Mouse (Mus musculus): ENCODE measurements at regions not wholly inside any gene's neighbourhood (a gene's known extent, or its start where the extent isn't known, plus 50 kb on each side); places are given as distances from the start of the nearest gene placed in this dataset.

DNA sequence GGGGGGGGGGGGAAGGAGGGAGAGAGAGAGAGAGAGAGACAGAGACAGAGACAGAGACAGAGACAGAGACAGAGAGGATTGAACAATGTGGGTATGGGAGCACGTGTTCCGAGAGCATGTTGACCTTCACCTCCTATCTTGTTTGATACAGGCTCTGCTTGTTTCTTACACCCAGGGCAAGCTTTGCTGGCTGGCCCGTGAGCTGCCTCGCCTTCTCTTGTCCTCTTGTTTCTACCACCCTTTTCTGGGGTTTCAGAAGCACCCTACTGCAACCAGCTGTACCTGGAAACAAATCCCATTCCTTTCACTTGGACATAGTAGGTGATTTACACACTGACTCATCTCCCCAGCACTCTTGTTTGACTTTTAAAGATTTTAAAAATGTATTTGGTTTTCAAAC, 516.0 kb upstream of the Mki67 start:
- no peak for DNase-seq (ENCODE audit: low read depth, low spot score)

DNA sequence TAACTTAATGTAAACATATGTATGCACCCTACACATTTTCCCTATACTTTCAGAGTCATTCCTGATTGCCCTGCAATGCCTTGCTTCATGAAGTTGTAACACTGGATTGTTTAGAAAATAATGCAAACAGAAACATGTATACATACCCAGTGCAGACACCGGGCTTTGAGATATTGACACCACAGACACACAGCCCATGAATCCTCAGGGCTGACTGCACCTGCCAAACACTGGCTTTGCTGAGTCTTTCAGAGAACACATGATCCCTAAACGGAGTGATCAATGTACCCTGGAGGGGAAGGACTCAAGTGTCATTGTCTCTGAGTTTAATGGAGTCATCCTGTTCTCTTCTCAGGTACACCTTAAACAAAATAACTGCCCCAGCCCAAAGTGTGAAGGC, 519.4 kb upstream of the Mki67 start:
- DNase-seq (ENCODE audit: low read depth, low spot score), result no peak

DNA sequence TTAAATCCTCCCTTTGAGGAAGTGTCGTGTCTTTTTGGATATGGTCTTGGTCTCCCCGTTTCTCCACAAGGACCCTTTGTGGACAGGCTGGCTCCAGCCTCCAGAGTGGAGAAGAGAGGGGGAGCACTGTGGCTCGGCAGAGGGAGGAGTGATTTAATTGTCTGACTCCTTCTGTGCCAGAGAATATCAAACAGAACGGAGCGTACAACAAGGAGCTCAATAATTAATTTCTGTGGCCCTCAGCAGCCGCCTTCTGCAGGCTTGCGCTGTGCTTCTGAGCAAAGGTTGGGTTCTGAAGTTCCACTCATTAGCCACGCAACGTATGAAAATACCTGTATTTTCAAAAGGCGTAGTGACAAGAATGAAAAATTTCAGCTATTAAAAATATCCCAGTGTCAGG, 520.2 kb upstream of the Mki67 start:
- DNase-seq (ENCODE audit: low read depth, low spot score), result no peak

DNA sequence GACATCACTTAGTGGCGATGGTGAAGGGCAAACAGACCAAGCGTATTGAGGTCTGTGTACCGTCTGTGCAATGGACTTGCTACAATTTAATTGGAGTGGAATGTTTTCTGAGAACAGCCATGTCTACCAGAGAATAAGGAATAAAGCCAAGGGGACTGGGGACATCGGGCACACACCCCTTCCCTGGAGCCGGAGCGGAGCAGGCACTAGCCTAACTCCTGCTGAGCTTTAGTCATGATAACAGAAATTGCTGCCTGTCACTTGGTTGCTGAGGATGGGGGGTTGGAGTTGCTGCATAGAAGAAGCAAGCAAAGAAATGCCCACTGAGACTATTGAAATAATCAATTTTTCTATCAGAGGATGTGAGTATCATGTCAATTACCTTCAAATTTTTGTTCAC, 549.5 kb upstream of the Mki67 start:
- peak; percentile 50 for DNase-seq (ENCODE audit: low read depth, low spot score)

GRCm38 (mm10) chr7:136267716-136268489, 551.7 kb upstream of the Mki67 start:
- no peak for DNase-seq (ENCODE audit: low read depth, low spot score)

GRCm38 (mm10) chr7:136275651-136276050, 559.5 kb upstream of the Mki67 start:
- DNase-seq (ENCODE audit: low read depth, low spot score), result no peak

DNA sequence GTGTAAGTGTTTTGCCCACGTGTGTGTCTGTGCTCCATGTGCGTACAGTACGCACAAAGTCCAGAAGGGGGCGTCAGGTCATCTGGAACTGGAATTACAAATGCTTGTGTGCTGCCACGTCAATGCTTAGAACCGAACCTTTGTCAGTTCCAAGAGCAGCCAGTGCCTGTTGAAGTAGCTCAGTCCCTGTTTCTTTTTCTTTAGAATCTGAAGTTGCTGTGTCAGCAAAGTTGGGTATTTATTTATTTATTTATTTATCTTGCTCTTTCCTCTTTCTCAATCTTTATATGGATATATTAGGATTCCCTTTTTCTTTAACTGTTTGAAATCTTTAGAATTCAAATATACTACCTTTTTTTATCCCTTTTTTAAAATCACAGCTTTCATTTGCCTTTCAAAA, 567.6 kb upstream of the Mki67 start:
- peak; percentile 35 for DNase-seq (ENCODE audit: low read depth, low spot score)

- DNase-seq (ENCODE audit: low read depth, low spot score), result no peak
These were observed 569.4 kb upstream of the Mki67 start for GRCm38 (mm10) chr7:136285606-136286005.

DNA sequence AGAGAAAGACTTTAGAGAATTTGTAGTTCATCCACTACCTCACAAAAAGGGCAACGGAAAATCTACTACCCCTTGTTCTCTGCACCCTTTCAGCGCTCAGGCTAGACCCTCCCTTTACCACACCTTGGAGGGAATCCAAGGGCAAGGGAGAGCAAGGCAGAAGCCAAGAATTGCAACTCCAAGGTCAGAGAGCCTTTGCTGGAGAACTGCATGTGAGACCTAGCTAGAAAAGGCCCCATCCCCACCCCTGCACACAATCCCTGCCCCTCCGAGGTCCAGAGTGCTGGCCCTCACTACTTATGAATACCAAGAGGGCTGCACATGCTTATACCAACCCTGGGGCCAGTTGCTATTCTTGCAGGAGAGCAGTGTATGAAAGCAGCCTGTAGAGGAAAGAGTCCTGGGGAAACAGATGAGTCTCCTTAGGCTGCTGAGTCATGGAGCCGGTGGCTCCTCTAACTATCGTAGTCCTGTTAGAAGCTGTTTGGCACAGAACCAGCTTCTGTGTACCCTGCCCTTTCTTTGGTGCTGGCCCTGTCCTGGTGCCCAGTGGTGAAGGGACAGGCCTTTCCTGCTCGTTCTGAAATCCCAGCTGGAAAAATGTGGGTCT, 577.5 kb upstream of the Mki67 start:
- peak; percentile 19 for DNase-seq (ENCODE audit: low read depth, low spot score)

- peak; percentile 82 for DNase-seq (ENCODE audit: low read depth, low spot score)
These were observed 578.3 kb upstream of the Mki67 start for GRCm38 (mm10) chr7:136294445-136294844.

- DNase-seq (ENCODE audit: low read depth, low spot score), result no peak
These were observed 581.8 kb upstream of the Mki67 start for GRCm38 (mm10) chr7:136297901-136298513.

GRCm38 (mm10) chr7:136306137-136306536, 588.3 kb upstream of the Mgmt start:
- no peak for DNase-seq (ENCODE audit: low read depth, low spot score)

- no peak for DNase-seq (ENCODE audit: low read depth, low spot score)
These were observed 585.6 kb upstream of the Mgmt start for GRCm38 (mm10) chr7:136308765-136309164.

- DNase-seq (ENCODE audit: low read depth, low spot score), result no peak
These were observed 567.1 kb upstream of the Mgmt start for GRCm38 (mm10) chr7:136327281-136327680.

DNA sequence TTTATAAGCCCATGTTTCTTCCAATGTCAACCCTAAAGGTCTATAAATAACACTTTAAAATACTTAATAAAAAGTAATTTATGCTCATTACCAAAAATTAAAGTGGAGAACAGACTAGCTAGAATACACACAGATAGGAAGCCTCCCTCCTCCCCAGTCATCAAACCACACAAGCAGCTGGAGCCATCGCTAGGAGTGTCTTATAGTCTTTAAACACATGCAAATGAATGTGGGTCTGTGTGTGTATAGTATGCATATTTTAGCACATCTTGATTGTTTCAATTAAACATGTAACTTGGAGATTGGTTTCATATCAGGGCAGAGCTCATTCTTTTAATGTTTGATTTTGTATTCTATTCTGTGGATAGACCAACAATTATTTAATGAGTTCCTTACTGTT, 564.0 kb upstream of the Mgmt start:
- DNase-seq (ENCODE audit: low read depth, low spot score), result no peak

DNA sequence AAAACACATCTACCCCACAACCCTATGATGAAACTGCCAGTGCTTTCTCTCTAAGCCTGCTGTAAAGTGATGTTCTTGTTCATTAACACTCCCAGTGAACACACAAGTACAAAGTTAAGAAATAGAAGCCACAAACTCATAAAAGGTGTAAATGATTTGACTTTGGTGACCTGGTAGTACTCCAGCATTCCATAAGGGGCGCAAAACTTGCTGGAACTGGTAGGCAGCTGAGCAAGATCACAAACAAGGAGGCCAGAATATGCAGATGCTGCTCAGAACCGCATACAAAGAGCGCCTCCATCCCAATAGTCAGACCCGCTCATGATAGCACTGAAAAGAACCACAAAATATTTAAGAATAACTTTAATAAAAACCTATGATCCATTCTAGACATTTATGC, 561.6 kb upstream of the Mgmt start:
- peak; percentile 39 for DNase-seq (ENCODE audit: low read depth, low spot score)

GRCm38 (mm10) chr7:136341599-136342210, 552.7 kb upstream of the Mgmt start:
- DNase-seq (ENCODE audit: low read depth, low spot score), result no peak

DNA sequence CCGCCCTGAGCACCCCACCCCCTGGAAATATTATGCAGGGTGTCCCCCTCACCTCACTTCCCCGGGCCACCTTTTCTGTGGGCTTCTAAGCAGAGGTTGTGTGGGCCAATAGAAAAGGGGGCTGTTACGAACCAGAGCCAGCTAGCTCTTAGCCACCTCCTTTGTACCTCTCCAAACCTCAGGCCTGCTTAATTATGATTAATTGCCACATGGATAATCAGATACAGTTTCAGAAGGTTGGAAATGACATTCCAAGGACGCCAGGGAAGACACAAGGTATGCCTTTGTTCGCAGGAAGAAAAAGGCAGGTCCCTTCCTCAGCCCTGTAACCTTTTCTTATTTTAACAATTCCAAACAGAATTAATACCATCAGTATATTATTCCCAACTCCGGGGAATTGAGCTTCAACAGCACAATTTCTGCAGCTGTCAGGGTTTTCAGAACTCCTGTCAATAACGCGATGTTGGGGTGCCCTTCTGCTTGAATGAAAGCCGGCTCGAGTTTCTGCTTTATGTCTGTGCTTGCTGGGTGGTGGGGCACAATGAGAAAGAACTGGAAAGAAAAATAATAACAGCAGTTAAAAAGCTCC, 552.1 kb upstream of the Mgmt start:
- no peak for DNase-seq (ENCODE audit: low read depth, low spot score)

- DNase-seq (ENCODE audit: low read depth, low spot score), result no peak
These were observed 551.6 kb upstream of the Mgmt start for GRCm38 (mm10) chr7:136342822-136343221.

- DNase-seq (ENCODE audit: low read depth, low spot score), result no peak
These were observed 550.9 kb upstream of the Mgmt start for GRCm38 (mm10) chr7:136343494-136343893.

DNA sequence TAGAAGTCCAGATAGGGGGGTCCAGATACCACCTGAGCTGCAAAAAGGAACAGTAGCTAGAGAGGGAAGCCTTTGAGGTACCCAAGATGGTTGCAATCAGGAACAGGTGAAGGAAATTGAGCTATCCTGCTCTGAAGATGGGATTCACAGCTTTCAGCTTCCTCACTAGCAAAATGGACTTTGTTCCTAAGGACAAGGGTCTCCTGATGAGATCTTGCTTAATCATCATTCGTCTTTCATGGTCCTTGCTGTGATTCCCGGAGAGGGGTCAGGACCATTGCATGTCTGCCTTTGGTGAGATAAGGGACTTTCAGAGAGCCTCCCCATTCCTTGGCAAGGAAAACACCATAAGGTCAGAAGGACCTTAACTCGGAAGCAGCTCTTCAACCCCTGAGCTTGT, 549.4 kb upstream of the Mgmt start:
- no peak for DNase-seq (ENCODE audit: low read depth, low spot score)

- no peak for DNase-seq (ENCODE audit: low read depth, low spot score)
These were observed 547.9 kb upstream of the Mgmt start for GRCm38 (mm10) chr7:136346531-136346930.
